Mouse (Mus musculus) thymus, postnatal 4 days (tissue): ENCODE data around the gene Ankrd27.
"Not testable (repeated sequence)": the region's sequence is repeated elsewhere in the genome, so short reads cannot be mapped to it uniquely, and the experiment has no call there.

Source experiments
- DNase-seq: peaks from one replicate; pipeline ENCODE4 v3.0.0; 2021

Ankrd27 gene

DNA sequence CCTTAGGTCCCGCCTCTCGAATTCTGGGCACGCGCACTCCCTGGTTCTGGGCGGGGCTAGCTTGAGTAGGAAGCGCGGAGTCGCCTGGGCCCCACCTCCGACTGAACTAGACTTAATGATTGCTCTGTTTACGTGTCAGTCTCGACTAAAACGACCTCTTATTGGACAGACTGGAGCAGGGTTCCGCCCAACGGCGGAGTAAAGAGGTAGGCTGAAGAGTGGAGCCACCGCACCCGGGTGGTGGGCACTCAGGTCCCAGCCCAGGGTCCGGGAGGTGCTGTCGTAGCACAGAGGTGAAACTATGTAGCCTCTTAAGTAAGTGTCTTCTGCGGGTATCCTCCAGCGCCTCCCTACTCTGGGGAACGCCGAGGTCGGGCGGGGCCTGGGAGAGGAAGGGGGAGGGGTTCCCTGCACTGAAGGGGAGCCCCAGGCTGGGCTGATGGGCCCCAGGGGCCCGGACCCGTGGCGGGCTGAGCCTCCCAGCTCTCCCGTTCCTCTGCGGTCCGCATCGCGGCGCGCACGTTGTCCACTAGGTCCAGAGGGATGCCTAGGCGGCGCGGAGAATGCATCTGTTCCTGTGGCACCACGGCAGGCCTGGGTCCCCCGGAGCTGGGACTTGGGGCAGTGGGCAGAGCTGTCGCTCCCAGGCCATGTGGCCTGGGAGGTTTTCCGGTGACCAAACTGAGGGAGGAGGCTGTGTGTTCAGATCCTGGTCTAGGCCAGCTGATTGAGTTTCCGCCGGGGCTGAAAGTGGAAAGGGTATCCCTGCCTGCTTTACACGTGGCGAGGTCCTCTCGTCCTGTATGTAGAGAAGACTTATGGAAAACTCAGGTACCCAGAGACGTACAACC, at the start of gene Ankrd27:
Gene Ankrd27, plus strand, starts transcription at position 190 of the 851 bp plus-strand sequence.
- DNase-seq = peak; percentile 94

DNA sequence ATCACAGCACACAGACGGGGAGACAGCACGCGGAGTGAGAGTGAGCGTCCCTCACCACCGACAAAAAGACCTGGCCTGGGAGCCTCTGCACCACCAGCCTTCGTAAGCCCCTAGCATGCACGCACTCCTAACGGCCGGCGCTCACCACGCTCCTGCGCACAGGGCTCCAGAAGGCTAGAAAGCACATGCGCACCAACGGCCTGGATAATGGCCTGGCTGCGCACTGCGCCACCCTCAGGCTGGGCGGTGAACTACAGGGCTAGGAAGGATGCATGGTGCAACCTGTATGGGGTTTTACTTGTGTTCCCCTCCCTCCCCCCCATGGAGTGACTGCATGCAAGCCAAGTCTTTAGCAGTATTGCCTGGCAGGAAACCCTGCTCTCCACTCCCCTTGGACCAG, 48.5 kb upstream of the Ankrd27 start, which contains the start of gene Tdrd12:
Gene Tdrd12, minus strand, starts transcription at position 184 of the 400 bp plus-strand sequence.
- peak; percentile 32 for DNase-seq

DNA sequence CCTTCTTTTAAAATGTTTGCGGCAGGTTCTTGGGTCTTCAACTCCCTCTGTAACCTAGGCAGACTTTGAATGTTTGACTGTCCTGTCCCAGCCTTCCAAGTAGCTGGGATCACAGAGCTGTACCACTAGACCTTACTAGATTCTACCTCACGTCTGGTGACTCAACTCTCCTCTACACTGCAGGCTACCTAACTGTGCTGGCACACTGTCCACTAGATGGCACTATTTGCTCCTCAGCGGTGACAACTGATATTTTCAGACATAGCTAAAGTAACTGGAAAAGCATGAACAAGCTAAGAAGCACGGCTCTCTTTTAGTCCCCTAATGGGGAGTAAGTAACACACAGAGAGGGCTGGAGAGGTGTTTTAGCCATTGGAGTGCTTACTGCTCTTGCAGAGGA, 40.2 kb upstream of the Ankrd27 start:
- DNase-seq = peak; percentile 70

DNA sequence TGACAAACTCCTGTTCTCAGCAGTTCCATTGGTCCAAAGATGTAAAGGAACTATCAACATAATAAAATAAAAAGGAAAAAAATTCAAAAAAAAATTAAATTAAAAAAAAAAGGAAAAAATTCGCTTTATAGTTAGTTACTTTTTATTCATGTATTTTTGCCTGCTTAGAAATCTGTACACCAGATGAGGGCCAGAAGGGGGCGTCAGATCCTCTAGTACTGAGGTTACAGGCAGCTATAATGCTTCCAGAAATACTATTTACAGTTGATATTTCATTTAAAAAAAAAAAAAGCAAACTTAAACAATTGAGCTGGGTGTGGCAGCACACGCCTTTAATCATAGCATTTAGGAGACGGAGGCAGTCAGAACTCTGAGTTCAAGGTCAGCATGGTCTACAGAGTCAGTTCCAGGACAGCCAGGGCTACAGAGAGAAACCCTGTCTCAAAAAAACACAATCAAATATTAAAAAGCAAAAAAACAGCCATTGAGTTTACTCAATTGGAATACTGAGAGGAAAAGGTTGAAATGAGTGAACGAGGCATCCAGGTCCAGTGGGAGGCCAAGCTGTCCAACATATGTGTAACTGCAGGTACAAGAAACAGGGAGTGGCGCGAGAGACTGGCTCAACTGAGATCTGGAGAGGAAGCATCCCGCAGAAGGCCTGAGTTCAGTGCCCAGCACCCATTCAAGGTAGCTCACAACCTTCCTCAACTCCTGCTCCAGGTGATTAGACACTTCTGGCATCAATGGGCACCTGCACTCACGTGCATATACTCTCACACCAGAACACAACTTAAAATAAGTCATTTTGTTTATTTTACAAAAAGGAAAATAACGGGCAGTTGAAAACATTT, 32.1 kb upstream of the Ankrd27 start:
- DNase-seq = peak; percentile 76

DNA sequence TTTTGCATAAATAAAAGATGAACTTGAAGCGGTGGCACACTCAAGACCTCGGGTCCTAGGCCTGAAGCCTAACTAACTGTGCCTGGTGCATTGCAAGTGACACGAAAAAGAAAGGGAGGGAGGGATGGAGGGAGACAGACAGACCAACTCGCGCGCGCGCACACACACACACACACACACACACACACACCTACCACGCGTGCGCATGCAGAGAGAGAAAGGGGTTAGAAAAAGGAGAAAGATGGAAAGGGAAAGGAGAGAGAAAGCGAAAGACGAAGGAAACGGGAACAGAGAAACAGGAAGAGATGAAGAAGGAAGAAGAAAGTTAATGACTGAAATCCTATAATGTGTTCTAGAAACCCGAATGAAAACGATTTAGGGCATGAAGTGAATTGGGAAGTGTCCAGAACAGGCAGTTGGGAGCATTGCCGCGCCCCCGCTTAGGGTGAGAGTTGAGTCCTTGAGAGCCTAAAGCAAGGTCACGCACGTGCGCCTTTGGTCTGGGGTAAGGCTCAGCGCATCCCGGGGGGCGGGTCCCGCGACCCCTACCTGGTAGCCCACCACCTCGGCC, 31.4 kb upstream of the Ankrd27 start:
- peak; percentile 56 for DNase-seq

DNA sequence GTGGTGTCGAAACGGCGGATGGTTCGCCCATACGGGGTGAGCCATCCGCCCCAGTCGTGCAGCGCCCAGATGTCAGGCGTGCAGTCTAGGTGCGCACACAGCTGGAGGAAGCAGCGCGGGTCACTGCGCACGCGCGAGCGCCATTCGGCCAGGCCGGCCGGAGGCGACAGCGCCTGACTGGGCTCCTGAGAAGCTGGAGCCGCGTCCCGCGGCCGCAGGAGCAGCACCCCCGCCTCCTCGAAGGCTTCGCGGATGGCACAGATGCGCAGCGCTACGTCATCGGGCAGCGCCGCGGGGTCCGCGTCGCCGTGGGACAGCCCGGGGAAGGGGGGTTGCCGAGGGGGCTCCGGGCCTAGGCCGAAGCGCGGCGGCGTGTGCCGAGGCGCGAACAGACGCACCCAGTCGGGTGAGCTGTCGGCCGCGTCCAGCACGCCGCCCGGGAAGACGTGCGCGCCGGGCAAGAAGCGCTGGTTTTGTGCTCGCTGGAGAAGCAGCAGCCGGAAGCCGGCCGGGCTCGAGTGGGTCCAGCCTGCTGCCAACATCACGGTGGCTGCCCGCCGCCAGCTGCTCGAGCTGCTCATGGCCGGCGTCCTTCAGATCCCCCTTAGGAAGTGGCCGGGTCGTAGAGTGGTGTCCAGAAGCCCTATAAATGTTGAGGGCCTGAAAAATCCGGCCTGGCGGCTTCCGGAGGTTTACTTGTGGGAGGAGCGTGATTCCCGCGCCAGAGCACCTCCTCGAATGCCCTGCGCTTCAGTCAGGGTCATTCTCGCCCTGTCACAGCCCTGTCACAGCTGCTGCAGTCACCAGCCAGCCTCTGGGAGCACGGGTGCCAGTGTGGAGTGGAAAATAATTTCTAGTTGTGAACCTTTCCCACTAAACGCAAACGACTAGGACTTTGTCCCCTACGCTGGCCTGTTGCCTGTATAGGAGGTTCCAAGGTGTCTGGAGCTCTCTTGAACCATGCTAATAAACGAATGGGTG, 30.5 kb upstream of the Ankrd27 start:
- peak; percentile 91 for DNase-seq

DNA sequence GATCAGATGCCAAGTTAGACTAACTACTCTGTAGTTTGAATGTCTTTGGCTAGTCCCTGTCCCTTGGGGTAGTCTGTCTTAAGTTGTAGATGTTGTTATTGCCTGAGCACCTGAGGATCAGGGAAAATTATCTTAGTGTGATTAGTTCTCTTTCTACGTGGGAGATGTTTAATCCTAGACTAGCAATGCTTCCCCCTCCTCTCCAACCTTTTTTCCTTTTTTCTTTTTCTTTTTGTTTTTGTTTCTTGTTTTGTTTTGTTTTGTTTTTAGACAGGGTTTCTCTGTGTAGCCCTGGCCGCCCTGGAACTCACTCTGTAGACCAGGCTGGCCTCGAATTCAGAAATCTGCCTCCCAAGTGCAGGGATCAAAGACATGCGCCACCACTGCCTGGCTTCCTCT, 29.8 kb upstream of the Ankrd27 start, which contains the start of gene Nudt19:
Gene Nudt19, minus strand, starts transcription at position 100 of the 399 bp plus-strand sequence.
- DNase-seq = no peak

DNA sequence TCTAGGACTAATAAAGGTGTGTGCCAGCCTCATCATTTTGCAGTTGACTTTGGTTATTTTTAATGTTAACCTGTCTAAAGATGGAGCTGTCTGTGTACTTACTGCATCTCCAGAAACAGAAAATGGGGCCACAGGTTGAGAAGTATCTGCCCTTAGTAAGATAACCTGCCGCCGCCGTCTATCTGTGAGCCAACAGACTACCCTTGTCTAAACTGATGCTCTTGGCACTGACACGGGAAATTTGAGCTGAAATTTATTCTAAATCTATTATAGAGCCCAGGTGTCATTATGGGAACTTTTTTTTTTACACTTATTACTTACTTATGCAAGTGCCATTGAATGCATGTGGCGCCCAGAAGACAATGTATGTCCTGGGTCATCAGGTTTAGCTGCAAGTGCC, 29.1 kb upstream of the Ankrd27 start:
- no peak for DNase-seq

DNA sequence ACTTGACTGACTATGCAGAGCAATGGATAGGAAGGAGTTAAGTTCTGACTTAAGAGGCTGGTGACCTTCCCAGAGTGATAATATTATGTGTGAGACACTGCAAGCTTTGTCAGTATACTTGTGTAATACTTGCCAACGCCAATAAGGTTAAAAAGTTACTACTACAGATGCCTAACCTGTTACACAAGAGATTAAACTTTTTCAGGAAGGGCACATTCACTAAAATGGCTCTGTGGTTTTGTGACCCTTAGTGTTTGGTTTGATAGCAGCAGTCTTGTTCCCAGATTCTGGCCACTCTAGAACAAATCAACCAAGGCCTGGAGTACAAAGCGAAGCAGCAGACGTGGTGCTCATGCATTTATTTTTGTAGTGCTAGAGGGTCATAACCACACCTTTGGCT, 28.5 kb upstream of the Ankrd27 start:
- DNase-seq = no peak

DNA sequence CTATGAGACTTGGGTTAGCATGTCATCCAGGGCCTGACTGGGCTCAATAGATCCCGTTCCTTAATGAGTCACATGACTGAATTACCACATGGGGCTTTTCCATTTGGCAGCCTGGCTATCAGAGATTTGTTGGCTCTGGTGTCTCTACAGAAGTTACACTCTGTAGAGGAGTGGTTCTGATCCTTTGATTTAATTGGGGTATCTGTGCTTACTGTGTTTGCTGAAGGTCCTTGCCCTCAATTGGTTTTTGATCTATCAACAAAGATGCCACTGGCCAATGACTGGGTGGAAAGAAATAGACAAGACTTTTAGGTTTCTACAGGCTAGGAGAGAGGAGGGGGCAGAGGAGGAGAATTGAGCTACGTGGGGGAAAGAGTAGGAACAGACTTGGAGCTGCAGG, 27.4 kb upstream of the Ankrd27 start:
- no peak for DNase-seq

DNA sequence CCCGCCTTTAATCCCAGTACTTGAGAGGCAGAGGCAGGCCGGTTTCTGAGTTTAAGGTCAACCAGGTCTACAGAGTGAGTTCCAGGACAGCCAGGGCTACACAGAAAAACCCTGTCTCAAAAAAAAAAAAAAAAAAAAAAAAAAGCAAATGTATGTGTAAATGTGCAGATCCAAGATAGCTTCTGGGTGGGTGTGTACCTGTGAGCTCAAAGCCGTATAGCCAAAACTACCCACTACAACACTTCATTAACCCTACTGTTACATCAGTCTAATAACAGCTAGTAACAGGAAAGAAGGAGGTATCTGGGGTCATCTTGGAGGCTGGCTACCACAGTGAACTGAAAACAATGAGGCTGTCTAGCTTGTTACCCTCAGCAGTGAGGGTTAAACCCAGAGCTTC, 26.2 kb upstream of the Ankrd27 start:
- DNase-seq = no peak

DNA sequence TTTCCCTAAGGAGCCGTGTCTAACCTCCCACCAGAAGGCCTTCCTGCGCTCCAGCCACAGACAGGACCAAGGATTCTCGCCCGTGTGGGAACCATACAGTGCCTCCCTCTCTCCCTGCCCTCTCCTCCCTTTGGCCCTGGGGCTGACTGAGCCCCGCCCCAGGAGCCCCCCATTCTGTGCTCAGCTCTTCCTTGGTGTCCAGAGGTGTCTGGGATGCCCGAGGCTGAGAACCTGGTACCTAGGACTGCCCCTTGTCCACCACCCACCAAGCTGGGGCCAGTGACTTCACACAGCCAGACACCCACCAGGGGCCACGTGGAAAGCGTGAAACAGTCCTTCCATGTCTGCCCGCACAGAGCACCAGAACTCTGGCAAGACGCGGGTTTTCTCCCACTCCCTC, 23.0 kb upstream of the Ankrd27 start:
- DNase-seq = no peak

DNA sequence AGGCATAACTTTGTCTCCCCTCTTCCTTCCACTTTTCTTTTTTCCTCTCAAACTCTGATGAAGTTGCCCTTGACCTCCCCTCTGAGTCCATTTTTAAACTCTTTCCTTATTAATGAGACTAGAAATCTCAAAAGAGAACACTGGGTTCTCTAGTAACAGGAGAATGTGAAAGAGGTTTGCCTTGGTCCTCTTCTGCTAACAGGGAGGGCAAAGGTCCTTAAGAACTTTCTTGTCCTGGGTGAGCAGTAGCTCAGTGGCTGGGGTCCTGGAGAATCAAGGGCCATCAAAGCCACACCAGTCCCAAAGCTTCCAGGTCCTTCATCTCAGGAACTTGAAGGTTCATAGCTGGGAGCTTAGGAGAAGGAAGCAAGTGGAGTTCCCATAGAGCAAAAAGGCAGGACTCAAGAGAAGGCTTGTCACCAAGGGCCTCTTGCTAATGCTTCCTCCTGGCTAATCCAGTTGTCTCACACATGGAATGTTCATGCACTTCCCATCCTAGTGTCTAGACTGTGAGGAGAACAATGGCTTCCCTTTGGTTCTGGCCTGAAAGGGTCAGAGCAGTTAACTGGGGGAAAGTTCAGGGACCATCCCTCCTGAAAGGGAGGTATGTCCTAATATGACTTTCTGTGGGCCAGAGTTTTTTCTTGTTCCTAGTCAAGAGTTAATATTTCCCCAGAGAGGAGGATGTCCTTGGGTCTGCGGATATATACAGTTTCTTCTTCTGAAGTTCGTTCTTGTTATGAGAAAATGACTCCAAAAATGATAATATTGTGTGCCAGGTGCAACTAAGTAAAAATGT, 21.8 kb upstream of the Ankrd27 start:
- DNase-seq = no peak

DNA sequence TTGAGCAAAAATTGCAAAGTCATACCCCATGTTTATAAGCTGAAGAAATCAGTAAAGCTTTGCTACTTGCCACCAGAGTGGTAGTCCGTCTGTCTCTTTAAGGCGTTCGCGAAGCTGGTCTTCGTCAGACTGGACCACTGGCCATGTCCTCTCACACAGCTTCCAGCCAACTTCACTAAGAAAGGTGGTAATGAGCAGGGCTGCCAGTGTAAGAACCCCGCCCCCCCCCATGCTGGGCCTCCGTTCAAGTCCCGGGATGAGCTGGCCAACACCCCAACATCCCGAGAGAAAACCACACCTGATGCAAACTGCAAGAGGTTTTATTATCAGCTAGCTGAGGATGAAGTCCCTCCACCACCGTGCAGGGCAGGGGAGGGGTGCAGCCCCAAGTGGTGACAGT, 21.2 kb upstream of the Ankrd27 start:
- DNase-seq = not testable (repeated sequence)

DNA sequence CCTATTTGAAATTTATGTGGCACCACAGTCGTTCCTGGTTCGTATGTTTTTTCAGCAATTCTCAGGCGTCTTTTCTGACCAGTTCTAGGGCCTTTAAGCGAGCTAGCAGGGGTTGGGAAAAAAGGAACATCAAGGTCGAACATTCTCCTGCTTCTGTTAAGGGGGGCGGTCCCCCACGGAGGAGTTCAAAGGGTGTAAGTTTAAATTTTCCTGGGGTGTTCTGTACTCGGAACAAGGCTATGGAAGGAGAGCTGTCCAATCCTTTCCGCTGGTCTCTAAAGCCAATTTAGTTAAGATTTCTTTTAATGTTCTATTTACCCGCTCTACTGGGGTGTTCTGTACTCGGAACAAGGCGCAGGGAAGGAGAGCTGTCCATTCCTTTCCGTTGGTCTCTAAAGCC, 20.1 kb upstream of the Ankrd27 start:
- not testable (repeated sequence) for DNase-seq

DNA sequence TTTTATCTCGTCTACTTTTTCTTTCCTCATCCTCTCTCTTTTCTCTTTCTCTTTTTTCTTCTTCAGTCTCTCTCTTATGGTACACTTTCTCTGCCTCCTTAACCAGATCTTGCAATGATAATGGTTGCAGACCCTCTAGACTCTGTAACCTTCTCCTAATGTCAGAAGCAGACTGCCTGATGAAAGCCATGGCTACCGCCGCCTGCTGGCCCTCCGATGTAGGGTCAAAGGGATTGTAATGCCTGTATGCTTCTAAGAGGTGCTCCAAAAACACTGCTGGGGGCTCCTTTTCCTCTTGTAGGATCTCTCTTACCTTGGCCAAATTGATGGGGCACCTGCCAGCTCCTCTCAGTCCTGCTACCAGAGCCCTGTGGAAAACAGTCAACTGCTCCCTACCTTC, 16.3 kb upstream of the Ankrd27 start:
- DNase-seq = not testable (repeated sequence)

DNA sequence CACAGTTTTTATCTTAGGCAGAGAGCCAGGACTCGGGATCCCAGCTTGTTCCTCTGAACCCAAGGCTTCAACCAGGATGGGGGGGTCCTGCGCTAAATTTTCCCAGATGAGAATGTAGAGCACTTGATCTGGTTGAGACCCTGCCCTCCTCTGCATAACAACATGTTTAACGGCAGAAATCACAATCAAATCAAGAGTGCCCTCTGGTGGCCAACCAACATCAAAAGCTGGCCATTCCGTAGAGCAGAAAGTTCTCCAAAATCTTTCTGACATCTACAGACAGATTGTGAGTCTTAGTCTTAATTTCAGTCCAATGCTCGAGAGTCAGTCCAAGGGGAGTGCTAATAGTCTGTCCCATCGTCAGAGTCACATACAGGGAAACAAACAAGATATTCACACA, 15.2 kb upstream of the Ankrd27 start:
- not testable (repeated sequence) for DNase-seq

DNA sequence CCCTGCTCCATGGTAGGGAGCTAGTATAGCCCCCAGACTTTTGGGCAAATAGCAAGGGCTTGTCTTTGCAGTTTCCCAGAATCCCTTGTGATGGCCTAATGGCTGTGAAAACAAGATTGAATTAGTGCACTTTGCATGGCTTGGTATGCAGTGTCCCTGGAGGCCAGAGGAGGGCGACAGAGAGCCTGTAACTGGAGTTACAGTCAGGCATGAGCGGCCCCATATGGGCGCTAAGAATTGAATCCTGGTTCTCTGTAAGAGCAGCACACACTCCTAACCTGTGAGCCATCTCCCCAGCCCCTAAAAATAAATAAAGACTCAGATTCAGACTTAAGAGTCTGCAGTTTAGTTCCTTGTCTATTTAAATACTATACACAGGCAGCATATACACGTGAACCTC, 6.2 kb upstream of the Ankrd27 start:
- DNase-seq = peak; percentile 80

DNA sequence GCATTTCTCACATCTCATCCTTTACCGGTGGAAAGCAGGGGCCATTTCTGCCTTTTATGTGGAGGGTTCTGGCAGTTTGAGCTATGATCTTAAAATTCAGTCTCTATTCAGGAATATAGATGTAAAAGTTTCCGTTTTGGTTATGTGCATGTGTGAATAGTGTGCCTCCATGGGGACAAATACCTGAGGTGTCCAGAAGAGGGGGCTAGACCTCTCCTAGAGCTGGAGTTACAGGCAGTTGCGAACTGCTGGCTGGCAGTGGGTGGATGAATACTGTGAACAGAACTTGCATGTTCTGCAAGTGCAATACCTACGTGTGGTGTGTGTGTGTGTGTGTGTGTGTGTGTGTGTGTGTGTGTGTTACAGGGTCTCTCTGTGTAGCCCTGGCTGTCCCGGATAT, 3.3 kb upstream of the Ankrd27 start:
- DNase-seq = peak; percentile 57

DNA sequence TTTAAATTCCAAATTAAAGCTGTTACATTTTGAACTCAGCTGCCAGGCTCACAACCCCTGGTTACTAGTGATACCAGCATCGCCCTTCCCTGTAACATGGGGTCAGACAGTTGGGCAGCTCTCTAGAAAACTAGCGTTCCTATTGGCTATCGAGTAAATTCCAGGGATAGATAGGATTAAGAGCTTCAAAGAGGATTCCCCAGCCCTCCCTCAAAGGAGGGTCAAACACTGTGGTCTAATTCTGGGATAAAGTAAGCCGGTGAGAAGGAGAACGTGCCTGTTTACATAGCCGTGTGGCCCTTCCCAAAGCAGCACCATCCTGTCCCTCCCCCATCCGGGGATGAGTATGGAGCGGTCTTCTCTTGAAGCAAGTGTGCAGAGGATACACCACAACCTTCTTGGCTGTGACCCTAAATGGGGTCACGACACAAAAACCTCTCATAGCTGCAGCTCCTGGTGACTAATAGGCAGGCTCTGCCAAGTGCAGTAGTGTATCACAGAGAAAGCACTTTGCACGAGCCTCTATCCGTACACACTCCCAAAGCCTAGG, 2.5 kb upstream of the Ankrd27 start:
- DNase-seq = no peak
